Mouse (Mus musculus): Measurements from ENCODE around the gene 4931423N10Rik.
"Not testable (repeated sequence)": the region's sequence is repeated elsewhere in the genome, so short reads cannot be mapped to it uniquely, and the experiment has no call there.

The 4931423N10Rik gene

DNA sequence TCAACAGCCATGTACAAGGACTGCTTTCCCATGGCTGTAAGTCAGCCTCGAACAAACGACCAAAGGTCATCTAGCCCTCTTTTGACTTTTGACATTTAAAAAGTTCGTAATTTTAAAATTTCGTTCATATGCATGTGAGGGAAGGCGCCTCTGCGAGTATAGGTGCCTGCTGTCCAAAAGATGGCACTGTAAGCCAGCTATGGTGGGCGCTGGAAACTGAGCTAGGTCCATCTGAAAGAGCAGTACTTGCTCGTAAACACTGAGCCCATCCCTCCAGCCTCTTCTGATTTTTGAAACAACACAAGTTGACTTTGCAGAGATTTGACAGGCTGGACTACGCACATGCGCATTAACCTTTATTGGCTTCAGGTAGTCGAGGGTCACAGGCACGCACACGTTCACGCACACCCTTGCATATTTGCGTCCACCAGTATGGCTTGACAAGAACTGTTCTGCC lies at the start of gene 4931423N10Rik:
4931423N10Rik (plus strand) TSS at position 407 of the 457 bp plus-strand sequence.
- in situ Hi-C loops (cut with MboI, MseI): no loop called here

DNA sequence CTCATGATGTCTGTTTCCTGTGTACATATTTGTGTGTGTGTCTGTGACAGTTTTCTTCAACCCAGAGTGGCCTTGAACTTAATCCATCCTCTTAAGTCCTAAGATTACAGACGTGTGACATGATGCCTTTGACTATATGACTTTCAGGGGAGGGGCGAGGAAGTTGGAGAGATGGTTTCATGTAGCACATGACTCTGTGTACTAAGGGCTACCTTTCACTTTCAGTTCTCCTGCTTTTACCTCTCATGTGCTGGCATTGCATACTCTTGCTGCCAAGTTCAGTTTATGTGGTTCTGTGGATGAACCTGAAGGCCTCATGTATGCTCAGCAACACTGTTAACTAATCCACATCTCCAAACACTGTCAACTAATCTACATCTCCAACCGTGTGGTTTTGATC lies 35.0 kb upstream of the 4931423N10Rik start:
- in situ Hi-C loops (cut with MboI, MseI): no loop called here

DNA sequence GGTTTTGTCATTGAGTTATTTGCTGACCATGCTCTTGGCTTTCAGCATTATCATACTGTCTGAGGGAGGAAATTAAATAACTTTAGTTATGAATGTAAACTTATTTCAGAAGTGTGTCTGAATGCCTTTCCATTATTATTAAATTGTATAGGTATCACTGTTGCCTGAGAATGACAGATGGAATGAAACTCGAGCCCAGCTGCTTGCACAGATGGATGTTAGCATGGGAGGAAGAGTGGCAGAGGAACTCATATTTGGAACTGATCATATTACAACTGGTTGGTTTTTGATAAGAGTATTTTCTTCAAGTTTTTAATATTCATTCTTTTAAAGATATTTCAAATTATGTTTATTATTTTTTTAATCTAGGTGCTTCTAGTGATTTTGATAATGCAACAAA lies 12.9 kb upstream of the 4931423N10Rik start:
- in situ Hi-C loops (cut with MboI, MseI): loop anchor here (25.0 kb wide), 1 partner anchor 1618 kb away; no protein-coding TSS in a partner anchor

DNA sequence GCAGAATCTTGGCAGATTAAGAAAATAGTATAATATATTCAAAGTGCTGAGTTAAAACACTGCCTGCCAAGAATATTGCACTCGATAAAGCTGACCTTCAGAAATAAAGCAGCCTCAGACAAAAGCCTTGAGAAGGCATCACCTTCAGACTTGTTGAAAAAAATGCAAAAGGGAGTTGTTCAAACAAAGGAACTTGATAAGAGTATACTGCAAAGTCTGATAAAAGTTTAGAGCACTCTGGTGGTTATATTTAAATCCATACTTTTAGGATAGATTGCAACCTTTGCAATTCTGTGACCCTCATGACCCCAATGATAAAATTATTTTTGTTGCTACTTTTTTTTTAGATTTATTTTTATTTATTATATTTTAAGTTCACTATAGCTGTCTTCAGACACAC lies 6.2 kb upstream of the 4931423N10Rik start:
- in situ Hi-C loops (cut with MboI, MseI): no loop called here

DNA sequence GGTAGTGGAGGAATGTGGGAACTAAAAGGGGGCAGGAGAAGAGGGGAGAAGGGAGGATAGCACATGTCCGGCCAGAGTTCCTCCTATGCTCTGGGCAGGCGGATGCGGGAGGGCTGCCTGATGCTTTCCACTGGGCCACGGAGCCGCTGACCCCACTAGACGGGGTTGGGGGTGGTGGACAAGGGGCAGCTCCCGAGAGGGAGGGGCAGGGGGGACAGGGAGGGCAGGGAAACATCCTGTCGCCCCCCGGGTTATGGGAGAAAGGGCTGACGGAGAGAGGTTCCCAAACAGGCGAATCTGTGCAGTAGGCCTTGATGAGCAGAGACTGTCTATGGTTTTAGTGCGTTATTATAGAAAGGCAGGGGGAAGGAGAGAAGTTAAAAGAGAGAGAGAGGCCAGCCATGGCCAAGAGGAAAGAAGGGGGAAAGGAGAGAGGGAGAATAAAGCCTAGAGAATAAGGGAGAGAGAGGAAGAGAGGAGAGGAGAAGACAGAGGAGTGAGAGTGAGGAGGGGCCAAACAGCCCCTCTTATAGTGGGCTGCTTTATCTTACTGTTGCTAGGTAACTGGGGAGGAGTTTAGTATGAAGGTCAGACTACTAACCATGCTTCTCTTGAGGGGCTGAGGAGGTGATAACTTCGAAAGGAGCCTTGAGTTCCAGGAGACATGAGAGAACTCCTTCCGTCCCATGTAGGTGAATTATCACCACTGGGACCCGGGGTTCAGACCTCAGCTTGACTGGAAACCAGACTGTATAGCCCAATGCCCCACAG lies 4.2 kb upstream of the 4931423N10Rik start:
- in situ Hi-C loops (cut with MboI, MseI): no loop called here

DNA sequence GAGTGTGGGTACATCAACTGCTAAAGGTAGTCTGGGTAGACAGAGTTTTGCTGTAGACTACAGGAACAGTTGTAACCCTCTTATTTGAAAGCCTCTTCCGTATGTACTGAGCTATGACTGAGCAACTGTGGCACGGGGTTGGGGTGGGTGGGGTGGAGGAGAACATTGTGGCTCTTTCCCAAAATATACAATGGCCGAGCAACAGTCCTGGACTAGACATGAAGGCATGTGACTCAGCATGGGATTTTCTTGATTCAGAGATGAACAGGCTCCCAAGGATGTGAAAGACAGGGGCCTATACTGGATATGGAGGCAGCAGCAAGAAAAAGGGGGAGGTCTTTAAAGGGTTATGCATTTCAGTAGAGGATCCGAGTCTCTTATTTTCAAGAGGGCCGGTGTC lies 6.4 kb downstream of the 4931423N10Rik start:
- in situ Hi-C loops (cut with MboI, MseI): no loop called here

DNA sequence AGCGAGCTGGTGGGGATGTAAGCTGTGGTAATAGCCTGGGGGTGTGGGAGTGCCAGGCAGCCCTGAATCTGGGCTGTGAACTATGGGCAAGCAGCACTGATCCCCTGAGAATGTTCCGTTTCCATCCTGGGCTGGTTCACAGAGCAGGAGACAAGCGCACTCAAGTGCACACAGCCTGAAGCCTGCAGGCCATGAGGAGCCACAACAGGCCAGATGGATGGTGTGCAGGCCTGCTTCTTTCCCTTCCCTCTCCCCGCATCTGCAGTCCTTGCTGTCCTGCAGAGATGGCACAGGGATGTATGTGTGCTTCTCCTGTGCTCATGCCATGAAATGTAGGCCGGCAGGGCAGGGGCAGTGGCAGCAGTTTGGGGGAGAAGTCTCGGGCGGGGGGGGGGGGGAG lies 17.9 kb downstream of the 4931423N10Rik start:
- in situ Hi-C loops (cut with MboI, MseI): no loop called here

DNA sequence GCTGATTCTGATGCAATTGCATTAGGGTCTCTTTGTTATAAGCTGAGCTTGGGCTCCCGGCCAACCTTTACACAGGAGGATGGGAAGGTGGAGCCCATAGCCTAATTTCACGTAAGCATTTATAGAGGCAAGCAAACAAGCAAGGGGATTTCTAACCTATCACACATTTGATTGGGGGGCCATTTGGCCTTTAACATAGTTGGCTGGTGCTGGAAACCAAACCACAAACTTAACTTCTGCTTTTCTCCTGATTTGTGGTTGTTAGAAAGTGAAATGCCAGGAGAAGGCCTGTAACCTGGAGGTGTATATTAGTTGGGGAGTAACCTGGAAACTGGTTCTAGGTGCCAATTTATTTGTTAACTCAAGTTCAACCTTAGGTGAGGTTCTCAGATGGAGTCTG lies 21.2 kb downstream of the 4931423N10Rik start:
- in situ Hi-C loops (cut with MboI, MseI): no loop called here

DNA sequence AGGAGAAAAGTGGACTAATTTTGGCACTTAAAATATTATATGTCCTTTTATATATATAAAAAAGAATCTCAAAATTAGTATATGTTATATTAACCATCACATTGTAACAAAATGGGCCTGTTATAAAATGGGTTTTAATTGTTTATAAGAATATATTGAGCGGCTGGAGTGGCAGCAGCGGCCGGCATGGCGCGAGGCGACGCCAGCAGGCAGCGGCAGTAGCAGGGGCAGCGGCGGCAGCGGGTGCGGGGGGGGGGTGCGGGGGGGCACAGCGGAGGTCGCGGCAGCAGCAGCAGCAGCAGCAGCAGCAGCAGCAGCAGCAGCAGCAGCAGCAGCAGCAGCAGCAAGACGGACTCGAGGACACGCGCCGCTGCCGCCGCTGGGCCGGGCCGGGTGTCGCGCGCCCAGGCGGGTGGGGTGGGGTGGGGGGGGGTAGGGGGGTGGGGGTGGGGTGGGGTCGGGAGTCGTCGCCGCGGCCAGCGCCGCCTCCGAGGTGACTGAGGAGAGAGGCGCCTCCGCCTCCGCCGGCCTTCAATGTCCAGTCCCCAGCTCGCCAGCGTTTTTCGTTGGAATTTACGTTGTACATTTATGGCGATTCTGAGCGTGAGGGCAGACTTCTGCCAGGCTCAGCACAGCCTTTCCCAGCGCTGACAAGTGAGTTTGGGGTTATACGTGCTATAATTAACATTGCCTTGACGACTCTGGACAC lies 26.9 kb downstream of the 4931423N10Rik start:
- in situ Hi-C loops (cut with MboI, MseI): loop anchor here (10.0 kb wide), 1 partner anchor 241 kb away; no protein-coding TSS in a partner anchor

DNA sequence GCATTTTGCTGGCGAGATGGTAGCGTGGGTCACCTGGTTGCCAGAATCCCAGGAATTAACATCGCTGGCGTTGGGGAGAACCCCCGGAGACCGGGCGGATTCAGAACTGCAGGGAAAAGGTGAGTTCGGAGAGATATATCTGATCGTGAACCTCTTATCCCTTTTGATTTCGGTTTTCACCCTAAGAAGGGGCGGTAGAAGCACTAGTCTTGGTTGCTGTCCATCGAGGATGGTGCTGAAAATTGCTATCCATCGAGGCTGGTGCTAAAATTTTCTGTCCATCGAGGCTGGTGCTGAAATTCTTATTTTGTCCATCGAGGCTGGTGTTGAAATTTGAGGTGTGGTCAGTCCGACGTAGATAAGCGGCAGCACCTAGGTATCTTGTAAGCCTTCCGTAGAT lies 83.7 kb downstream of the 4931423N10Rik start:
- in situ Hi-C loops (cut with MboI, MseI): not testable (repeated sequence)

DNA sequence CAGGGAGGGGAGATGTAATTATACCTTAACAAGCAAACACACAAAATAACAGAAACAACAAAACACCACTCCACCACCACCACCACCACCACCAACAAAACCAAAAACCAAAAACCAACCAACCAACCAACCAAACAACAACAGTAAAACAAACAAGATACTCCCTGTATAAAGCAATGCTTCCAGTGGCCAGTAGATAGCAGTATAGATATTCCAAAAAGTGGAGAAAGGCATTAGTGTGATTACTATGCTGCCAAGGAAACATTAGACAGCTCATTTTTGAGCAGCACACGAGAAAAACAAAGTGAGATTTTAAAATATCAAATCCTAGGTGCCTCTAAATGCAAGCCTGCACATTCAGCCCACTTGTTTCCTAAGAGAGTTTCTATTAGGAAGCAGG lies 107.6 kb downstream of the 4931423N10Rik start:
- in situ Hi-C loops (cut with MboI, MseI): no loop called here
